Mouse (Mus musculus): ENCODE results near the gene Zmat3.

The Zmat3 gene

GRCm38 (mm10) chr3:32365546-32366245 lies at the start of gene Zmat3:
Gene Zmat3, minus strand, starts transcription at chr3:32366014.
- DNase-seq (ENCODE audit: low spot score) = peak; percentile 88

DNA sequence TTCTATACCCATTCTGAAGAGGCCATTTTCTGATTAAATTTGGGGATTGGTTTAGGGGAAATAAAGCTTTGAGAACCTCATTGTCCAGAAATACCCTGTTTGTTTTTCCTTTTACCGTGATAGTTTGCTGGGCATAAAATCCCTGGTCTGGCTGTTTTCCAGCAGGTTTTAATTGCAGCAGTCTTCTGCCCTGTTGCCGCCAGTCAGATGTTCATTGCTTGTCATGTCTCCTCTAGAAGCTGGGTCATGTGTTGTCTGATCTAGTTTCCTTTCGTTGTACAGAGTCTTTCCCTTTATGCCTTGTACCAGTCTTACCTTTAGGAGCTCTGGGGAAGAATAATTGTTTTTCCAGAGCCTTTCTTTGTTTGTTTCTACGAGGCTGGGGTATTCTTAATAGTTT lies 48.6 kb upstream of the Zmat3 start:
- DNase-seq (ENCODE audit: low spot score) = no peak

DNA sequence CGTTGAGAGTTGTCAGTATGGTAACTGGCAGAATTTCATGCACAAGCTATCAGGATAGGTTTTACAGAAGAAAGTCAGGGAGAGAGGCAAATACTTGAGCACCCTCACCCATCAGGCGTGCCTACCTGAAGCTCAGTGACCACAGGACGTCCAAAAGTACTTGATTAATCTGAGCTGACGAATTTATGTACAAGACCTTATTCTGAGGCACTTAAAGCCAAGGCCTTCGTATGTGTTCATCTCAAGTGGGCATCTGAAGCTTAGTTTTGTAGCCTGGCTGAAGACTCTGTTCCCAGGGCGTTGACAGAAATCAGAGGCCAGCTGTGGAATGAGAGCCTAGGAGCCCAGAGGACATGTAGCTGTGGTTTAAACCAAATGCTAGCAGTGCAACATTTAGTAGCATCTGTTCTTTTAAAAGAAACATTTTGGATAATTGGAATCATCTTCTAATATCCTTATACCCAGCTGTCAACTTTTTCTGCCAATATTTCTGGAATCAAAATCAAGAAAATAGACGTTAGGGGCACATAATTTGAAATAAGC lies 46.8 kb upstream of the Zmat3 start:
- no peak for DNase-seq (ENCODE audit: low spot score)

DNA sequence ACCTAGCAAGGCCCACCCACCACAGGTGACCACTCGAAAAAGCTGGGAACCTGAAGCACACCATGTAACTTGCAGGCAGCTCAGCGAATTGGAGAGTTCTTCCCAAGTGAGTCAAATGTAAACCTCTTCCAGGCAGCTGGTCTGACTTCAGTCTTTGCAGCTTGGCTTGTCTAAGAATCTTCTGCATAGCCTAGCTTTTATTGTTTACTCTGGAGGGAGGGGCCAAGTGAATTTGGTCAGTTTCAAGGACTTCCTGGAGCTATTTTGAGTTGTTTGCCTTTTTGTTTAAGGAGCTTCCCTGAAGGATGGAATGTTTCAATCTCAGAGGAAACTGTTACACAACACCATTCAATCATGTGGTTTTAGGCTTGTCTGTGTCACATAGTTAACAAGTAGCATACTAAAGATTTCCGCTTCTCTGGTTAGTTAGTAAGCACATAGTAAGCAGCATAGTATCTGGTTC lies 43.0 kb upstream of the Zmat3 start:
- DNase-seq (ENCODE audit: low spot score) = no peak

DNA sequence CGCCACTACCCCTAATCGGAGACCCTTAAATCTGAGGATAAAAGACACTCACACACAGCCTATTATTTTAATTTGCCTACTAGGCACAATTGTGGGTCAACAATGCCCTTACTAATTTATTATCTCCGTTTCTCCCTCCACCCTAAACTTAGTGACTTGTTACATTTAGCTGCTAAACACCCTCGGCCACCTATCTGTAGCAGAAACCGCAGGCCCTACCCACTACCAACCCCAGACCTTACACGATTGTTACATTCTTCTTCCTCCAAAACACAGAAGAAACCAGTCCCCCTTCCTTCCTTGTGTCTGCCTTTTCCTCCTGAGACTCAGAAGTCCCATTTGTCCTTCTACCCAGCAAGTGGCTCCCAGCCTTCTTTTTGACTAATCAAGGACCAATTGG lies 41.0 kb upstream of the Zmat3 start:
- no peak for DNase-seq (ENCODE audit: low spot score)

GRCm38 (mm10) chr3:32405699-32406098 lies 39.9 kb upstream of the Zmat3 start:
- DNase-seq (ENCODE audit: low spot score) = no peak

GRCm38 (mm10) chr3:32402990-32403885 lies 37.4 kb upstream of the Zmat3 start:
- no peak for DNase-seq (ENCODE audit: low spot score)

DNA sequence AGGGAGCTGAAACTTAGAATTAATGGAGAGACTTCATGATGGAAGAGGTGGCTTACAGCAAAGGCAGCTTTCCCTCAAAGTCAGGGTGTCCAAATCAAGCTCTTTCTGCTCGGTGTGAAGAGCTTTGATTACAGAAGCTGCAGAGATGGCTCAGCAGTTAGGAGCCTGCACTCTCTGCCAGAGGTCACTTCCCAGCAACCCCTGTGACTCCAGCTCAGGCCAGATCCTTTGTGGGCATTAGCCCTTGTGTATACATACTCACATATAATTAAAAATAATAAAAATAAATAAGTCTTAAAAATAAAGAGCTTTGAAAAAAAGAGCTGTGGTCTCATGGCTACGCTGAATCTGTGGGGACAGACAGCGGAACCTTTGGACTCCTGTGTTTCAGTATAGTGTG lies 35.8 kb upstream of the Zmat3 start:
- no peak for DNase-seq (ENCODE audit: low spot score)

GRCm38 (mm10) chr3:32399931-32400330 lies 34.1 kb upstream of the Zmat3 start:
- no peak for DNase-seq (ENCODE audit: low spot score)

- DNase-seq (ENCODE audit: low spot score) = no peak
Measured at GRCm38 (mm10) chr3:32399381-32399780, 33.6 kb upstream of the Zmat3 start.

DNA sequence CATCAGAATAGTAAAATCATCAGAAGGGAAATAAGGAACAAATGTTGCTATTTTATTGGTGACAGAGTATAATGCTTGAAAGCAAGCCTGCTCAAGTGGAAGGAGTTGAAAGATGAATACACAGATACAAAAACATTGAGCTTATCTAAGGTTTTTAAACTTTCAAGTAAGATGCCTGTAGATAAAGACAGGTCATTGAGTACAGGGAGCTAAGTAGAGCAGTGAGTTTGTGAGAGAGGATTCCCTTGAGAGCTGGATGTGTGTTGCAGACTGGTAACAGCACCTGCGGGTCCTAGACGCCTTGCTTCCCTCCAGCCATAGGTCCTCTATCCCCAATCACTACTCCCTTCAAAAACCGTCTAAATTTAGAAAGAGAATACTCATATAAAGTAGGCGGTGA lies 32.8 kb upstream of the Zmat3 start:
- DNase-seq (ENCODE audit: low spot score) = no peak

DNA sequence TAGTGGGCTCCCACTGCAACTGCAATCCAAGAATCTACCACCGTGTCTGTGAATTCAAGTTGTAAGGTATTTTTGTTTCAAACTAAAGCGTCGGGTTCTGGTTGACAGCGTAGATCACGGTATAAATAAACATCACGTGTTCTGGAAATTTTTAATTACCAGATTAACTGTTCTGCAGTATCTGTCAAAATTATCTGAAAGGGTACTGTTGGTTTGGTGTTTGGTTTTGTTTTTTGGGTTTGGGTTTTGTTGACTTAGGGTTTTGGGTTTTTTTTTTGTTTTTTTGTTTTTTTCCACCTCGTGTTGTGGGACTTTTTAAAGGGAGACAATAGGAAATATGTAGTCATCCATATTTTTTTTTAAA lies 32.3 kb upstream of the Zmat3 start:
- DNase-seq (ENCODE audit: low spot score) = no peak

DNA sequence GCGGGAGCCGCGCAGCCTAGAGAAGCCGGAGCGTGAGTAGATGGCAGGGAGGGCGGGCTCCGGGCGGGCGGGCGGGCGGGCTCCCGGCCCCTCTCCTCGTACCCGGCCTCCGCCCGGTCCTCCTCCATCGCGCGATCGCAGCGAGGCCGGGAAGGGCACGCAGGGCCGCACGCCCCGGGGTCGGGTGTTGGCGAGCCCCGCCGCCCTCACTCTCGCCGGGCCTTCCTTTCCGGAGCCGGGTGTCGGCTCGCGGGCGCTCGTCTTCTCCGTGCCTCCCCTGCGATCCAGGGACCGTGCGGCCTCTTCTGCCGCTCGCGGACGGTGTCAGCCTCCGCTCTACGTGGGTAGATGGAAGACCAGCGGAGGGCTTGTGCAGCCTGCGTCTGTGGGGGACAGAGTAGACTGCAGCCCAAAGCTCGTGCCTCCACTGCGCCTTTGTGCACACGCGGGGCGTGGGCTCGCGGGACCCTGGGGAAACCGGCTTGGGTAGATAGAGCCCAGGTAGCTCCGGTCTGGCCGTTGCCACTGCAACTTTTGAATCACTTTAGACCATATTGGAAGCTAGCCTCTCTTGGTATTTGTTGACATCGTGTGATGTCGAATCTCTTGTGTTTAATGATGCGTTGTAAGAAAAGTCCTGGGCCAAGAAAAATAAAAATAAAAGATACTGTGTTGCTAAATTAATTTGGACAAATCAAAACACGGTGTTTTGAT lies 31.8 kb upstream of the Zmat3 start, which contains the start of gene Pik3ca:
Pik3ca (plus strand) TSS at position 211 of the 714 bp plus-strand sequence.
- peak; percentile 50 for DNase-seq (ENCODE audit: low spot score)

- peak; percentile 98 for DNase-seq (ENCODE audit: low spot score)
Measured at GRCm38 (mm10) chr3:32396794-32397460, 31.1 kb upstream of the Zmat3 start.

- peak; percentile 30 for DNase-seq (ENCODE audit: low spot score)
Measured at GRCm38 (mm10) chr3:32395771-32396551, 30.1 kb upstream of the Zmat3 start.

GRCm38 (mm10) chr3:32393986-32394385 lies 28.2 kb upstream of the Zmat3 start:
- no peak for DNase-seq (ENCODE audit: low spot score)

GRCm38 (mm10) chr3:32392841-32393240 lies 27.0 kb upstream of the Zmat3 start:
- DNase-seq (ENCODE audit: low spot score) = no peak

DNA sequence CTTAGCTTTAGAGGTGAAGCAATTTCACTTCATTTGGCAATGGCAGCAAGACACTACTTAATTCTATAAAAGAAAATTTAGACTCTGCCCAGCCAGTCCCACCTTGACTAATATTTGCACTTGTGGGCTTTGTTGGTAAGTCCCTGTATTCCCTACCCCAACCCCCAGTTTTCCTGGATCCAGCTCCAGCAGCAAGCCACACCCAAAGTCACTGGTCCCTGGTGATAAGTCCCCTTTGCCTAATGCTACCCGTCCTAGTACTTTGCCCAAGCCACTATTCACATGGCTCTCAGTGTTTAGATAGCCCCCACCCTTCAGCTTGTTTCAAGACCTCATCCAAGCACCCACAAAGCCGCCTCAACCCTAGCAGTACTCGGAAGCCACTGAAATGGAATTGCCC lies 15.7 kb upstream of the Zmat3 start:
- DNase-seq (ENCODE audit: low spot score) = no peak

DNA sequence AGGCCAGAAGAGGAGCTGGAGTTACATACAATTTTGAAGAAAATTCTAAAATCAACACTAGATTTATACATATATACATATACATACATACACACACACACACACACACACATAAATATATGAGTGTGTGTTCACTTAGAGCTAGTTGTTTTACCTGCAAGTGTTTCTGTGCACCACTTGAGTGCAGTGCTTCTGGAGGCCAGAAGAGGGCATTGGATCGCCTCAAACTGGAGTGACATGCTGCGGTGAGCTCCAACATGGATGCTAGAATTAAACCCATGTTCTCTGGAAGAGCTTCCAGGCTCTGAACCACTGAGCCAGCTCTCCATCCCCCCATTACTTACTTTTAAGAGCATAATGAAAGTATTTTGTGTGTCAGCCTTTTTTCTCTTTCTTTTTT lies 14.1 kb upstream of the Zmat3 start:
- DNase-seq (ENCODE audit: low spot score) = no peak

DNA sequence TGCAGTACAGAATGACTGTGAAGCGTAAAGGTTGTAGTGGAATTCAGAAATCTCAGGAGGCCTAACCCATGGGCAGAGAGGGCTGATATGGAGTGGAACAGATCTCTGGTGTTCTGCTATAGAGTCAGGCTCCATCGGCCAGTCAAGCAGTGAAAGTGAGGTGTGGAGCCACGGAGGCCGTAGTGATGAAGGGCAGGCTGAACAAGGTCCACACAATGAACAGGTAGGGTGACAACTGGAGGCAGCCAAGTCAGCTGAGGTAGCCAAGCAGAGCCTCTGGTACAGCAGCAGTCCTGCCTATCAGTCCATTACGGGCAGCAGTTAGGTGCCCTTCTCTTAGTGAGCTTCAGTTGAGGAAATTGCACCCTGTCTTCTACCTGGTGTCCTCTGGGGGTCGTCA lies 7.4 kb upstream of the Zmat3 start:
- no peak for DNase-seq (ENCODE audit: low spot score)

DNA sequence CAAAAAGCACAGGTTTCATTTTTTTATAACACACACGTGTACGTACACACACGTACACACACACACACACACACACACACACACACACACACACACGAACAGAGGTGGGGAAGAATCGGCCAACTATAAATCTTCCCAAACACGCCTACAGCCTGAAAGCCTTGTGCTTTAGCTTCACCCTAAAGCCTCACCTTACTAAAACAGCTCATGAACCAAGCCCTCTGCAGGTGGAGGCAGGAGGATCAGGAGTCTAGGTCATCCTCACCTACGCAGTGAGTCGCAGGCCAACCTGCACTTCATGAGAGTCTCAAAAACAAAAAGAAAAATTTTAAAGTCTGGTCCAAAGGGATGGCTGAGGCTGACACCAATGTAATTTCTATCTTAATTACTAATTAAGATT lies 6.7 kb upstream of the Zmat3 start:
- DNase-seq (ENCODE audit: low spot score) = no peak

Data from urinary bladder, postnatal 14 days (tissue).